Mouse (Mus musculus) neutrophil, adult 5-6 weeks (primary cell): ENCODE results near the gene Tgif1. TPM values are rescaled to one million over a fixed set of nuclear protein-coding genes. Genes with fewer than 3 reads are reported as not detected.

Source experiments
- total RNA-seq: library from RNA; stranded (forward); fragments of 200-1000 nt; gene quantifications from 2 replicates; pipeline ENCODE4 v1.2.3, GENCODE M21; 2017

Tgif1 gene
- total RNA-seq, 1 experiment from 2014 or later, result 81.5 TPM

Other genes with a start within 250 kb of the Tgif1 start
- 1.0 and 2.3 TPM in 2 replicates for gene Myom1, start 149.1 kb upstream of the Tgif1 start, total RNA-seq
- gene Myl12a, start 149.3 kb upstream of the Tgif1 start, total RNA-seq, result 159 and 183 TPM in 2 replicates